Mouse (Mus musculus) MEL (cell line): ENCODE results near the gene Tmsb4x. TPM values are rescaled to one million over a fixed set of nuclear protein-coding genes. Genes with fewer than 3 reads are reported as not detected.

Experiments
- DNase-seq: peaks from one replicate; pipeline ENCODE4 v3.0.0; 2011; ENCODE audit warnings: low read depth, low spot score
- H3K27ac ChIP-seq: 2 replicates; pipeline ENCODE4 v1.5.1; 2012; ENCODE audit warnings: low read depth, mild to moderate bottlenecking, control low read depth, low read length, moderate library complexity; ENCODE audit not compliant: control insufficient read depth
- H3K27me3 ChIP-seq, 2 experiments: fragments of 150-350 bp in 1 of 2; sonication (generic) in 1 of 2; 2 replicates each; pipeline ENCODE4 v1.6.1; 2012; ENCODE audit warnings: low read length in 2 of 2, mild to moderate bottlenecking in 2 of 2, improper control_type of control experiment in 1 of 2, moderate library complexity in 1 of 2; ENCODE audit not compliant: insufficient read depth in 2 of 2, control insufficient read depth in 1 of 2
- H3K36me3 ChIP-seq, 2 experiments: 2 replicates each; pipeline ENCODE4 v1.6.1; 2012 to 2014; ENCODE audit warnings: low read length in 2 of 2, improper control_type of control experiment in 1 of 2, inconsistent platforms in 1 of 2, mild to moderate bottlenecking in 1 of 2; ENCODE audit not compliant: insufficient read depth in 2 of 2, control insufficient read depth in 1 of 2
- H3K4me1 ChIP-seq, 2 experiments: fragments of 150-350 bp in 1 of 2; sonication (generic) in 1 of 2; 2 replicates each; pipeline ENCODE4 v1.6.1; 2012; ENCODE audit warnings: low read length in 2 of 2, improper control_type of control experiment in 1 of 2, mild to moderate bottlenecking in 1 of 2; ENCODE audit not compliant: insufficient read depth in 2 of 2, control insufficient read depth in 1 of 2
- H3K4me3 ChIP-seq, 2 experiments: fragments of 150-350 bp in 1 of 2; sonication (generic) in 1 of 2; 2 replicates each; pipeline ENCODE4 v1.5.1; 2012; ENCODE audit warnings: low read depth in 2 of 2, low read length in 2 of 2, mild to moderate bottlenecking in 2 of 2, moderate library complexity in 2 of 2, control low read depth in 1 of 2, improper control_type of control experiment in 1 of 2; ENCODE audit not compliant: control insufficient read depth in 1 of 2, insufficient read depth in 1 of 2
- H3K79me2 ChIP-seq: 2 replicates; pipeline ENCODE4 v1.6.1; 2012; ENCODE audit warnings: mild to moderate bottlenecking, low read length, moderate library complexity; ENCODE audit not compliant: control insufficient read depth, poor library complexity, insufficient read depth
- H3K9ac ChIP-seq: 2 replicates; pipeline ENCODE4 v1.6.1; 2012; ENCODE audit warnings: low read depth, mild to moderate bottlenecking, control low read depth, low read length, moderate library complexity; ENCODE audit not compliant: control insufficient read depth, poor library complexity, severe bottlenecking
- H3K9me3 ChIP-seq: fragments of 150-350 bp; sonication (generic); replicated peaks from 2 replicates; pipeline ENCODE4 v1.6.1; 2012; ENCODE audit warnings: mild to moderate bottlenecking, low read length, improper control_type of control experiment, moderate library complexity; ENCODE audit not compliant: insufficient read depth
- CHD1 ChIP-seq: IDR thresholded peaks from 2 replicates; pipeline ENCODE4 v1.6.1; 2012; ENCODE audit warnings: low read depth, mild to moderate bottlenecking, inconsistent platforms, low read length, improper control_type of control experiment
- CHD2 ChIP-seq: IDR thresholded peaks from 2 replicates; pipeline ENCODE4 v1.6.1; 2011; ENCODE audit warnings: low read length, improper control_type of control experiment
- CTCF ChIP-seq, 3 experiments: IDR thresholded peaks in 2 of 3; conservative IDR thresholded peaks in 1 of 3; 2 replicates each; pipeline ENCODE4 v1.5.1; 2011 to 2012; ENCODE audit warnings: low read length in 3 of 3, low read depth in 2 of 3, mild to moderate bottlenecking in 2 of 3, improper control_type of control experiment in 1 of 3, inconsistent platforms in 1 of 3, mixed read lengths in 1 of 3, moderate library complexity in 1 of 3; ENCODE audit not compliant: control insufficient read depth in 1 of 3, insufficient read depth in 1 of 3, poor library complexity in 1 of 3, severe bottlenecking in 1 of 3
- E2F4 ChIP-seq: IDR thresholded peaks from 2 replicates; pipeline ENCODE4 v1.6.1; 2011; ENCODE audit warnings: low read depth, low read length, improper control_type of control experiment, borderline replicate concordance
- ETS1 ChIP-seq: IDR thresholded peaks from 2 replicates; pipeline ENCODE4 v1.6.1; 2012; ENCODE audit warnings: low read depth, mild to moderate bottlenecking, inconsistent platforms, low read length, improper control_type of control experiment, moderate library complexity
- MAFK ChIP-seq: IDR thresholded peaks from 2 replicates; pipeline ENCODE4 v1.6.1; 2011; ENCODE audit warnings: low read depth, mild to moderate bottlenecking, low read length, improper control_type of control experiment, borderline replicate concordance
- MEF2A ChIP-seq: IDR thresholded peaks from 2 replicates; pipeline ENCODE4 v1.6.1; 2014; ENCODE audit warnings: low read depth, mild to moderate bottlenecking, inconsistent platforms, low read length, improper control_type of control experiment; ENCODE audit not compliant: poor library complexity, insufficient replicate concordance, severe bottlenecking; ENCODE audit errors: extremely low read depth
- MXI1 ChIP-seq: IDR thresholded peaks from 2 replicates; pipeline ENCODE4 v1.6.1; 2011; ENCODE audit warnings: mild to moderate bottlenecking, low read depth, low read length, improper control_type of control experiment
- MYB ChIP-seq: IDR thresholded peaks from 2 replicates; pipeline ENCODE4 v1.6.1; 2011; ENCODE audit warnings: mild to moderate bottlenecking, low read depth, low read length, improper control_type of control experiment
- NRF1 ChIP-seq: IDR thresholded peaks from 2 replicates; pipeline ENCODE4 v1.6.1; 2014; ENCODE audit warnings: low read depth, mild to moderate bottlenecking, inconsistent platforms, low read length, improper control_type of control experiment, moderate library complexity; ENCODE audit not compliant: poor library complexity, insufficient read depth, severe bottlenecking
- POLR2A ChIP-seq, 2 experiments: IDR thresholded peaks; 2 replicates each; pipeline ENCODE4 v1.6.1; 2011 to 2012; ENCODE audit warnings: low read length in 2 of 2, mild to moderate bottlenecking in 2 of 2, control low read depth in 1 of 2, improper control_type of control experiment in 1 of 2, low read depth in 1 of 2, moderate library complexity in 1 of 2; ENCODE audit not compliant: control insufficient read depth in 1 of 2, insufficient read depth in 1 of 2, poor library complexity in 1 of 2
- RAD21 ChIP-seq: IDR thresholded peaks from 2 replicates; pipeline ENCODE4 v1.6.1; 2011; ENCODE audit warnings: mild to moderate bottlenecking, low read depth, low read length, improper control_type of control experiment
- RCOR1 ChIP-seq: IDR thresholded peaks from 2 replicates; pipeline ENCODE4 v1.6.1; 2012; ENCODE audit warnings: low read depth, mild to moderate bottlenecking, inconsistent platforms, low read length, improper control_type of control experiment
- TCF12 ChIP-seq: IDR thresholded peaks from 2 replicates; pipeline ENCODE4 v1.6.1; 2014; ENCODE audit warnings: low read depth, mild to moderate bottlenecking, inconsistent platforms, low read length, improper control_type of control experiment, moderate library complexity
- USF1 ChIP-seq: IDR thresholded peaks from 2 replicates; pipeline ENCODE4 v1.6.1; 2014; ENCODE audit warnings: low read depth, mild to moderate bottlenecking, inconsistent platforms, low read length, improper control_type of control experiment, moderate library complexity
- USF2 ChIP-seq, 2 experiments: IDR thresholded peaks; 2 replicates each; pipeline ENCODE4 v1.6.1; 2011 to 2012; ENCODE audit warnings: improper control_type of control experiment in 2 of 2, low read length in 2 of 2, borderline replicate concordance in 1 of 2, inconsistent platforms in 1 of 2, low read depth in 1 of 2, mild to moderate bottlenecking in 1 of 2; ENCODE audit not compliant: insufficient read depth in 1 of 2
- ZKSCAN1 ChIP-seq: IDR thresholded peaks from 2 replicates; pipeline ENCODE4 v1.6.1; 2012; ENCODE audit warnings: low read depth, mild to moderate bottlenecking, inconsistent platforms, low read length, improper control_type of control experiment, moderate library complexity
- ZMIZ1 ChIP-seq: IDR thresholded peaks from 2 replicates; pipeline ENCODE4 v1.6.1; 2012; ENCODE audit warnings: low read depth, mild to moderate bottlenecking, inconsistent platforms, low read length, improper control_type of control experiment, moderate library complexity
- polyA plus RNA-seq, 2 experiments: library from polyadenylated mRNA; stranded (reverse) in 1 of 2; unstranded in 1 of 2; fragments of >175 nt in 1 of 2; fragments of >200 nt in 1 of 2; gene quantifications; 2 replicates each; pipeline versions ENCODE4 v1.2.1 to v1.2.4; 2012; ENCODE audit warnings: low replicate concordance in 2 of 2, low read depth in 1 of 2; ENCODE audit not compliant: insufficient read length in 2 of 2, insufficient read depth in 1 of 2, missing spikeins in 1 of 2
- total RNA-seq: library from RNA; depleted of rRNA; stranded (reverse); fragments of 300-350 nt; gene quantifications from 2 replicates; pipeline ENCODE4 v1.2.3, GENCODE M21; 2012

Tmsb4x gene
- total and polyA plus RNA-seq, 3 experiments: not detected

DNA sequence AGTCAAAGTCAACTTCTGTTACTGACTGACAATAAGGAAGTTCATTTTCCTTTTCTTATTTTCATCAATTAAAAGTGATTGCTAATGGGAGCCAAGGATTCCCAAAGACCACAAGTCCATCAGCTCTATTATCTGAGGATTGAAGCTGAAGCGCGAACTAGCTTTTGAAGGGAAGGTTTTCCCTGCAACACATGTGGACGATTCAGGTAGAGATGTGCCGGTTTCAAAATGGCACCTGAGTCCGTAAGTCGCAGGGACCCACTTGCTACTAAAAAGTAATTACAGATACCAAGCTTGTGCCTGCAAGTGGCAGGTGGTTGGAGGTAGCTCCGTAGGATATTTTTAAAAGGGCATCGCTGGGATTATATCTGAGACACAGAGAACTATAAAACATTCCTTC, 713 bp upstream of the Tmsb4x start:
- TF ChIP-seq MAFK (no peak), TCF12 (no peak), RAD21 (no peak), POLR2A (IDR thresholded peaks at IDR 0.05; ENCODE audit: control insufficient read depth in 1 of 2, insufficient read depth in 1 of 2, low read depth in 1 of 2, low read length in 2 of 2, poor library complexity in 1 of 2) (no peak), ETS1 (no peak), MEF2A (no peak), CHD2 (no peak), CHD1 (no peak), NRF1 (no peak)
- H3K36me3 ChIP-seq: no peaks in the 10 kb centered on the region
- no peak overlapping the region for H3K9ac ChIP-seq
- no peaks in the 10 kb centered on the region for H3K9me3 ChIP-seq
- no peaks in the 10 kb centered on the region for H3K27me3 ChIP-seq
- H3K27ac ChIP-seq: no peak overlapping the region
- DNase-seq: no peak
- no peaks in the 10 kb centered on the region for H3K4me1 ChIP-seq
- no peaks in the 10 kb centered on the region for H3K79me2 ChIP-seq
- H3K4me3 ChIP-seq: no peak overlapping the region

DNA sequence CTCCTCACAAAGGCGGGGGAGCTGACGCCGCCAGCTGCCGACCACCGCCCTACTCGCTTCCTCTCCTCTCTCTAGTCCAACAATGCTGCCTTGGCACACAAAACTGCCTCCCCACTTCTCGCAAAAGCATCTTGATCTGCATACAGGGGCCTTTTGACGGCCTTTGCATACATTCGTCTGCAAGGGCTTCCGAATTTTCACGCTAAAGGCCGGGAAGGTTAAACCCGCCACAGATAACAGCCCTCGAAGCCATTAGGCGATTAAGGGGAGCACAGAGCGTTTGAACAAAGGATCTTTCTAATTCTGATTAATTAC, 652 bp downstream of the Tmsb4x start:
- no peak overlapping the region for H3K4me3 ChIP-seq
- H3K9me3 ChIP-seq: no peaks in the 10 kb centered on the region
- no peak overlapping the region for H3K9ac ChIP-seq
- no peak overlapping the region for H3K27ac ChIP-seq
- no peak for DNase-seq
- no peaks in the 10 kb centered on the region for H3K79me2 ChIP-seq
- no peaks in the 10 kb centered on the region for H3K27me3 ChIP-seq
- no peaks in the 10 kb centered on the region for H3K36me3 ChIP-seq
- no peak for TF ChIP-seq ZKSCAN1
- TF ChIP-seq USF1: no peak
- TF ChIP-seq CTCF (IDR thresholded peaks at IDR 0.05 in 2 of 3, conservative IDR thresholded peaks at IDR 0.05 in 1 of 3; ENCODE audit: control insufficient read depth in 1 of 3, insufficient read depth in 1 of 3, low read depth in 2 of 3, low read length in 3 of 3, poor library complexity in 1 of 3, severe bottlenecking in 1 of 3): no peak
- no peak for TF ChIP-seq ZMIZ1
- no peak for TF ChIP-seq MEF2A
- no peak for TF ChIP-seq MXI1
- no peak for TF ChIP-seq CHD2
- no peak for TF ChIP-seq RCOR1
- no peak for TF ChIP-seq E2F4
- TF ChIP-seq USF2 (IDR thresholded peaks at IDR 0.05; ENCODE audit: borderline replicate concordance in 1 of 2, insufficient read depth in 1 of 2, low read depth in 1 of 2, low read length in 2 of 2): no peak
- TF ChIP-seq MYB: no peak
- TF ChIP-seq, all 39 proteins: peak for 0
- H3K4me1 ChIP-seq: no peaks in the 10 kb centered on the region
